Mouse (Mus musculus): Measurements from ENCODE around the gene Ncapg.

The Ncapg gene

DNA sequence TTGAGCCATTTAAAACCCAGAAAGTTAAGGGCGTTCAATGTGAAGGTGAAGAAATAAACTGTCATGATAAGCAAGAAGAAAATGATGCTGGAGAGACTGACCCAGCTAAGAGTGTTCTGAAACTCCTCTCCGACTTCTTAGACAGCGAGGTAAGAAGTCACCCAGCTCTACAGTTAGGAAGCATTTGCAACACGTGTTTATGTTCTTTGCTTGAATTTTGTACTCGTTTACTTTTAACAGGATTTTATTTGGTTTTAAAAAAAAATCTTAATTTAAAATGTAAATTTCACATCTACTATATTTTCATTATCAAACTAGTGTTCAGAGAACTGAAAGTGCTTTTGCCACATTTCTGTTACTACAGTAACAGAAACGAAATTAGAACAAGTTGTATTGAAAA, 22.0 kb downstream of the Ncapg start:
- DNase-seq (ENCODE audit: extremely low read depth, low read depth) = no peak

DNA sequence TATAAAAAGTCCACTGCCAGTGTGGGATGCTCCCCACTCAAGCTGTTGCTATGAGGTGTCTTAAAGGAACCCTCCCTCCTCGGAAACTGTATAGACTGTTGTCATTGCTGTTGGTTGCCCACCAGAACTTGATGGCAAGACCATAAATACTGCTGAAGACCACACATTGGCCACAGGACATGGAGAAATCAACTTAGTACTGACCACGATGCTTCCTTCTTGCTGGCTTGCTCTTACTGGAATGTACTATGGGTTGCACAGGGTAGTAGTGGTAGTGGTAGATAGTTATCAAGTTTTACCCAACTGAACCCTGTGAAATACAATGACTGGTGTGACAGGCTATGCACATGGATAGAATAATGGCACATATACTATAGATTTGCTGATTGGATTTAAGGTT, 37.1 kb downstream of the Ncapg start:
- no peak for DNase-seq (ENCODE audit: extremely low read depth, low read depth)

- DNase-seq (ENCODE audit: extremely low read depth, low read depth) = no peak
Measured at GRCm38 (mm10) chr5:45709653-45710052, 39.9 kb downstream of the Ncapg start.

- peak; percentile 71 for DNase-seq (ENCODE audit: extremely low read depth, low read depth)
Measured at GRCm38 (mm10) chr5:45718848-45719488, 49.2 kb downstream of the Ncapg start.

DNA sequence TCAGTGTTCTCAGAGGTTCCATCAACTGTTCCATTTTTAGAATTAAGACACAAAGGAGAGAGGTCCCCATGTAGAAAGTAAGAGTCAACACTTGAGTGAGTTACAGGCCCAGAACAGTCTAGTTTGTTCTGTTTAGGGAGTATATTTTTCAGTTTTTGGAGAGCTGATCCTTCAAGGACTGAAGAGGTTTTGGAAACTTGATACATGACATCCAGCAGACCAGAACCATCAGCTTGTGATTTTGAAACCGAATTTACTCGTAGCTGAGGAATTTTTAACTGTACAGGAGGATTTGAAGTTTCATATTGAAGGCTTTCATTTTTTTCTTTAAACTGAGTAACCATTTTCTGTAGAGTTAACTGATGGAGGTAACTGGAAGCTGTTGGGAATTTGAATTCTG, 64.0 kb downstream of the Ncapg start:
- DNase-seq (ENCODE audit: extremely low read depth, low read depth) = no peak

DNA sequence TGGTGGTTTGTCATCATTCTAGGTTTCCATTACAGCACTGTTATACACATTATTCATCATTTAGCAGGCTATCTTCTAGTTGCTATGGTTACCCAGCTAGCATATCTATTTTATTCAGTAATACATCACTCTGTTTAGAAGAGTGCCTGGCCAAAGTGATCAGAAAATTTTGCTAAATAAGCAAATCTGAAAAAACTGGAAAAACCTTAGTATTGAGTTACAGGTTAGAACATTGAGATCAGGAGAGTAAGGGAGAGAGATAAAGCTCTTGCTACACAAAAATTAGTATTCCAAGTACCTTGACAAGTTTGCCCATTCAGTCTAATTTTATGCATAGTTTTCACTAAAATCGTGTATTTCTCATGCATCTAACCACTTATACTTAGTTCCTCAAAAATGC, 68.2 kb downstream of the Ncapg start:
- no peak for DNase-seq (ENCODE audit: extremely low read depth, low read depth)
